Mouse (Mus musculus) layer of hippocampus, adult 8-10 months (tissue): ENCODE measurements around the gene Fras1. TPM values are rescaled to one million over a fixed set of nuclear protein-coding genes. Genes with fewer than 3 reads are reported as not detected.

Experiments used
- DNase-seq, 2 experiments: peaks; one replicate each; pipeline ENCODE4 v3.0.0; 2022; ENCODE audit warnings: low spot score in 2 of 2
- total RNA-seq, 4 experiments: library from RNA; stranded (reverse); gene quantifications; 2 replicates each; pipeline ENCODE4 v1.2.4; 2022

Gene Fras1
- total RNA-seq, 4 experiments from 2014 or later, result 13.5 to 16.6 (median 15.3) TPM

- DNase-seq, result no peak
Observed at GRCm38 (mm10) chr5:96783506-96784288, 409.9 kb downstream of the Fras1 start.

GRCm38 (mm10) chr5:96785096-96785495, 411.3 kb downstream of the Fras1 start:
- DNase-seq, result no peak

- DNase-seq, result no peak
Observed at GRCm38 (mm10) chr5:96792422-96792821, 418.7 kb downstream of the Fras1 start.

GRCm38 (mm10) chr5:96792936-96793718, 419.4 kb downstream of the Fras1 start, which contains the start of gene Anxa3:
TSS of gene Anxa3 (plus strand) at chr5:96793339.
- no peak for DNase-seq

GRCm38 (mm10) chr5:96793953-96794635, 420.3 kb downstream of the Fras1 start:
- DNase-seq, result no peak

GRCm38 (mm10) chr5:96795752-96796151, 422.0 kb downstream of the Fras1 start:
- no peak for DNase-seq

GRCm38 (mm10) chr5:96797465-96797864, 423.7 kb downstream of the Fras1 start:
- DNase-seq, result no peak

GRCm38 (mm10) chr5:96799165-96799564, 425.4 kb downstream of the Fras1 start:
- no peak for DNase-seq

GRCm38 (mm10) chr5:96799969-96800368, 426.2 kb downstream of the Fras1 start:
- no peak for DNase-seq

GRCm38 (mm10) chr5:96802185-96802584, 428.4 kb downstream of the Fras1 start:
- DNase-seq, result no peak

- DNase-seq, result no peak
Observed at GRCm38 (mm10) chr5:96803091-96803490, 429.3 kb downstream of the Fras1 start.

- DNase-seq, result no peak
Observed at GRCm38 (mm10) chr5:96804304-96804703, 430.5 kb downstream of the Fras1 start.

GRCm38 (mm10) chr5:96804813-96805212, 431.1 kb downstream of the Fras1 start:
- DNase-seq, result no peak

GRCm38 (mm10) chr5:96810620-96811019, 436.9 kb downstream of the Fras1 start:
- DNase-seq, result peak in 1 of 2 experiments; percentile 10

- DNase-seq, result no peak
Observed at GRCm38 (mm10) chr5:96824769-96825327, 451.1 kb downstream of the Fras1 start.

GRCm38 (mm10) chr5:96827176-96827575, 453.4 kb downstream of the Fras1 start:
- no peak for DNase-seq

Other genes with a start within 250 kb of the Fras1 start
- gene Cnot6l, start 209.8 kb upstream of the Fras1 start, total RNA-seq, result 10 to 100 TPM; 66.6 to 87.0 (median 76.1) TPM
- 10 to 100 TPM; 15.4 to 20.7 (median 17.2) TPM for gene Mrpl1, start 164.5 kb upstream of the Fras1 start, total RNA-seq